9 mouse cellular contexts compared by ENCODE assay signal in the genomic region with DNA sequence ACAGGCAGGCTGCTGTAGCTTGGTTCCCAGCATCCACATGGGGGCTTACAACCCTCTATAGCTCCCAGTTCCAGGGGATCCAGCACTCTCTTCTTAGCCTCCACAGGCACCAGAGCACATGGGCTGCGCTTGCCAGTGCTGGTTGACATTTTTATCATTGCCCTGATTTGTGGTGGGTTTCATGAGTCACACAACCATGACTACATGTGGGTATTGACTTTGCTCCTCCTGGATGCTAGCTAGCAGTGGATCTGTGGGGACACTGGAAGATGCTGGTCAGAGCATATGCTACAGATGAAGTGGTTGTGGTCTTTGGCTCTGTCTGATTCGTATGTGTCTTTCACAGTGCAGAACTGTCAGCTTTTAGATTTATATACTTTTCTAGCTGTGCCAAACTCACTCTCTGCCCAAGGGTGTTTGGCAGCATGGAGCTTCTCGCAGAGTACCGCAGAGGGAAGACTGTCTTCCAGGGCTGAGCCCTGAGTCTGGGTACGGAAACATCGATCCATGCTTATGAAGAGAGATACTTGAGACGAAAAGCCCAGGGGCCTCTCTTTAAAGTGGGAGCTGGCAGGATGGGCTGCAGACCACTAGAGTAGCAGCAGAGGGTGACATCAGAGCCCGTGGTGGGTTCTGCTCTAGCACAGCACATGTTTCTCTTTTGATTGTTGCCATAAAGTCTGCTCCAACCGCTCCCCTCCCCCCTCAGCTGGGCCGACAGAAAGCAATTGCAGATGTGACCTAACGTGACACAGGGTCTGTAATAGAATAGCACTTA.
DNase-seq lines count a peak whose midpoint lies in the region; ATAC-seq lines count a peak whose summit lies in the region.
"Had no signal": no experiment of that assay in that cellular context is flagged by ENCODE, and none has a peak within 500 bp of the region (broad histone marks: within the 10 kb centered on the region; RNA-seq: fewer than 3 reads in every experiment).

No protein-coding gene starts in this region.

- H3K4me2 ChIP-seq in kidney, embryonic 14.5 days (replicated peaks; ENCODE audit: low read depth, low read length): no peak overlapping the region

- H3K4me3 ChIP-seq in kidney, embryonic 14.5 days (ENCODE audit: low read length): no peak overlapping the region

- DNase-seq in adrenal gland, postnatal 10 days: peak; percentile 49
- no peak for DNase-seq in adrenal gland, postnatal 4 days (ENCODE audit: low spot score in 2 of 2)
- no peak for DNase-seq in kidney, postnatal 36 days
- DNase-seq in embryo, embryonic 11.5 days (ENCODE audit: low read depth, low spot score): peak; percentile 64
- peak; percentile 81 for DNase-seq in mesoderm, embryonic 11.5 days (ENCODE audit: low read depth, low spot score)
- DNase-seq in cerebellum, postnatal 14 days: no peak
- DNase-seq in urinary bladder, postnatal 10 days (ENCODE audit: low spot score): no peak
- DNase-seq: lung, postnatal 36 days had no signal

- H3K4me1 ChIP-seq in kidney, embryonic 14.5 days (ENCODE audit: control insufficient read depth, insufficient read depth, low read length): peaks cover 8% of the 10 kb centered on the region

- peak overlapping the region; percentile 49; the same call in 1 of the 2 replicates for H3K27ac ChIP-seq in kidney, embryonic 14.5 days (ENCODE audit: low read depth, low read length)

- no peaks in the 10 kb centered on the region for H3K9me3 ChIP-seq in kidney, embryonic 14.5 days (ENCODE audit: control insufficient read depth, low read length)

- 28% methylated on average over 11 of the region's 11 CpGs for WGBS in kidney, embryonic 14.5 days

- H3K27me3 ChIP-seq in kidney, embryonic 14.5 days (ENCODE audit: control insufficient read depth, insufficient read depth, low read length): no peaks in the 10 kb centered on the region; the same call in 1 of the 2 replicates

- ATAC-seq in kidney, embryonic 14.5 days (ENCODE audit: low FRiP score, low TSS enrichment): peak; percentile 44; the same call in 1 of the 2 replicates

- peak overlapping the region; percentile 23; the same call in 1 of the 2 replicates for H3K9ac ChIP-seq in kidney, embryonic 14.5 days (ENCODE audit: low read depth, low read length)

- H3K36me3 ChIP-seq in kidney, embryonic 14.5 days (ENCODE audit: control insufficient read depth, insufficient read depth, low read length): peaks cover 5% of the 10 kb centered on the region; the same call in 1 of the 2 replicates

Comparison
In these comparisons a context has a peak if more than half of its experiments do, and no peak if none do; other contexts are left out.
1. DNase-seq: peak in adrenal gland, postnatal 10 days (single experiment), embryo, embryonic 11.5 days (single experiment) and mesoderm, embryonic 11.5 days (single experiment); none in adrenal gland, postnatal 4 days (0 of 2), kidney, postnatal 36 days (0 of 2), cerebellum, postnatal 14 days (0 of 2) and urinary bladder, postnatal 10 days (single experiment).